Mouse (Mus musculus): ENCODE data around the gene Ankrd33.
"Not testable (repeated sequence)": the region's sequence is repeated elsewhere in the genome, so short reads cannot be mapped to it uniquely, and the experiment has no call there.

Ankrd33 gene

GRCm38 (mm10) chr15:101086451-101086850, 29.1 kb upstream of the Ankrd33 start:
- no peak for DNase-seq (ENCODE audit: extremely low read depth, low read depth)

- no peak for DNase-seq (ENCODE audit: extremely low read depth, low read depth)
Observed at GRCm38 (mm10) chr15:101086956-101087355, 28.6 kb upstream of the Ankrd33 start.

GRCm38 (mm10) chr15:101088291-101088690, 27.3 kb upstream of the Ankrd33 start:
- DNase-seq (ENCODE audit: extremely low read depth, low read depth) = no peak

GRCm38 (mm10) chr15:101091551-101091950, 24.0 kb upstream of the Ankrd33 start:
- DNase-seq (ENCODE audit: extremely low read depth, low read depth) = no peak

GRCm38 (mm10) chr15:101092121-101092828, 23.3 kb upstream of the Ankrd33 start:
- no peak for DNase-seq (ENCODE audit: extremely low read depth, low read depth)

GRCm38 (mm10) chr15:101092829-101093648, 22.5 kb upstream of the Ankrd33 start:
- no peak for DNase-seq (ENCODE audit: extremely low read depth, low read depth)

GRCm38 (mm10) chr15:101093988-101094387, 21.6 kb upstream of the Ankrd33 start:
- no peak for DNase-seq (ENCODE audit: extremely low read depth, low read depth)

- no peak for DNase-seq (ENCODE audit: extremely low read depth, low read depth)
Observed at GRCm38 (mm10) chr15:101094979-101095378, 20.6 kb upstream of the Ankrd33 start.

GRCm38 (mm10) chr15:101095392-101095791, 20.2 kb upstream of the Ankrd33 start:
- no peak for DNase-seq (ENCODE audit: extremely low read depth, low read depth)

- DNase-seq (ENCODE audit: extremely low read depth, low read depth) = no peak
Observed at GRCm38 (mm10) chr15:101097985-101098651, 17.4 kb upstream of the Ankrd33 start.

- DNase-seq (ENCODE audit: extremely low read depth, low read depth) = no peak
Observed at GRCm38 (mm10) chr15:101100996-101101395, 14.6 kb upstream of the Ankrd33 start.

- no peak for DNase-seq (ENCODE audit: extremely low read depth, low read depth)
Observed at GRCm38 (mm10) chr15:101103605-101104304, 11.8 kb upstream of the Ankrd33 start.

GRCm38 (mm10) chr15:101105496-101105994, 10.0 kb upstream of the Ankrd33 start:
- peak; percentile 26 for DNase-seq (ENCODE audit: extremely low read depth, low read depth)

- no peak for DNase-seq (ENCODE audit: extremely low read depth, low read depth)
Observed at GRCm38 (mm10) chr15:101106011-101106410, 9.5 kb upstream of the Ankrd33 start.

- DNase-seq (ENCODE audit: extremely low read depth, low read depth) = no peak
Observed at GRCm38 (mm10) chr15:101107906-101108671, 7.5 kb upstream of the Ankrd33 start.

- no peak for DNase-seq (ENCODE audit: extremely low read depth, low read depth)
Observed at GRCm38 (mm10) chr15:101113176-101113575, 2.4 kb upstream of the Ankrd33 start.

- DNase-seq (ENCODE audit: extremely low read depth, low read depth) = not testable (repeated sequence)
Observed at GRCm38 (mm10) chr15:101113778-101114177, 1.8 kb upstream of the Ankrd33 start.

- no peak for DNase-seq (ENCODE audit: extremely low read depth, low read depth)
Observed at GRCm38 (mm10) chr15:101118399-101119125, 3.0 kb downstream of the Ankrd33 start.

GRCm38 (mm10) chr15:101121411-101122289, 6.1 kb downstream of the Ankrd33 start:
- no peak for DNase-seq (ENCODE audit: extremely low read depth, low read depth)

Measured in MEL-GATA-1-ER (cell line).